8 mouse cellular contexts compared by ENCODE assay signal in the genomic region with DNA sequence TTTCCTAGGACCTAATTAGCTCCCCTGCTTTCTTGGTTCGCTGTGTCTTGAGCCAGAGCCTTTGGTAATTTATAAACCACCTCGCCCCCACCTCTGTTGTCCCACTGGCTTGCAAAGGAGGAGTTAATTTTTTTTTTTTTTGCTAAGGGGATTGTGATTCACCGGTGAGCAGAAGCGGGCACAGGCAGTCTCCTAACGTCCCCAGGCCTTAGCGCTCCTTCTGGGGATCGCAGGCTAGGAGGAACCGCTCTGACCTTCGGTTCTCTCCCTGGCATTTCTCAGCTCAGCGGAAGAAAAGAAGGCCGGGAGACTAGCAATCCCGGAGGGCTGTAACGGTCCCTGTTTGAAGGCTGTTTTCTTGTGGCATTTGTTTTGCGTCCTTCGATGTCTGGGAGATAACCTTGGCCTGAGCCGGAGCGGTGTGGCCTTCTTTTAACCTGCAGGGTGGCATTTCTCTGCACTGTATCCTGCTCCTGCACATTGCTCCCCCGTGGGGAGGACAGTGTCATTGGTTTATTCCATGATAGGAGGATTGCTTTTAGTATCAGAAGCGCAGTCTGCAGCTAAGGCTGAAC. TPM values are rescaled to one million over a fixed set of nuclear protein-coding genes. Genes with fewer than 3 reads are reported as not detected.
DNase-seq lines count a peak whose midpoint lies in the region; ATAC-seq and TF ChIP-seq lines count a peak whose summit lies in the region.

No protein-coding gene starts in this region.

- peak overlapping the region; percentile 86 for H3K4me3 ChIP-seq in testis, adult 2 months (ENCODE audit: control insufficient read depth, low read depth, low read length)
- peak overlapping the region; percentile 85 for H3K4me3 ChIP-seq in heart, adult 2 months
- peak overlapping the region; percentile 59 for H3K4me3 ChIP-seq in limb, embryonic 15.5 days
- peak overlapping the region; percentile 76 for H3K4me3 ChIP-seq in olfactory bulb, adult 2 months (ENCODE audit: insufficient read depth, low read depth, low read length)

- intact Hi-C loops in heart, adult 2 months (cut with DNase I), result loop anchor here (2.0 kb wide), 1 partner anchor 31 kb away; the partner anchor contains the start of gene Ect2

- no peak for TF ChIP-seq EP300 in heart, adult 2 months (IDR thresholded peaks at IDR 0.05; ENCODE audit: insufficient read depth, low read depth, low read length)

- TF ChIP-seq CTCF in testis, adult 2 months (IDR thresholded peaks at IDR 0.05; ENCODE audit: control insufficient read depth, insufficient read depth, insufficient replicate concordance, low read depth, low read length), result no peak
- peak; percentile 15; the same call in 1 of the 2 replicates for TF ChIP-seq CTCF in heart, adult 2 months (IDR thresholded peaks at IDR 0.05)
- peak; percentile 22; the same call in 1 of the 2 replicates for TF ChIP-seq CTCF in olfactory bulb, adult 2 months (IDR thresholded peaks at IDR 0.05; ENCODE audit: insufficient read depth, low read depth, low read length)

- peak overlapping the region; percentile 95 for H3K4me2 ChIP-seq in limb, embryonic 15.5 days

- TF ChIP-seq POLR2A in testis, adult 2 months (IDR thresholded peaks at IDR 0.05; ENCODE audit: control insufficient read depth, low read depth, low read length), result no peak
- TF ChIP-seq POLR2A in heart, adult 2 months (IDR thresholded peaks at IDR 0.05; ENCODE audit: insufficient read depth, low read depth, low read length), result 0 out of 2 replicates have a peak, but pooled peaks have one; percentile 32
- no peak for TF ChIP-seq POLR2A in olfactory bulb, adult 2 months (IDR thresholded peaks at IDR 0.05; ENCODE audit: insufficient read depth, low read depth, low read length)

- H3K27me3 ChIP-seq in testis, adult 2 months (ENCODE audit: control insufficient read depth, insufficient read depth, low read length), result no peaks in the 10 kb centered on the region
- H3K27me3 ChIP-seq in heart, adult 2 months (ENCODE audit: control insufficient read depth, insufficient read depth, low read length), result no peaks in the 10 kb centered on the region
- no peaks in the 10 kb centered on the region for H3K27me3 ChIP-seq in limb, embryonic 15.5 days

- no peak for DNase-seq in testis, postnatal 10 days (ENCODE audit: low spot score)
- peak; percentile 59 to 60 for DNase-seq in cerebellum, postnatal 10 days
- DNase-seq in heart, adult 2 months, result peak; percentile 51 to 52
- DNase-seq in kidney, adult 8-10 months, result peak; percentile 77 to 80
- DNase-seq in gastrocnemius, postnatal 25 days, result no peak

- H3K27ac ChIP-seq in testis, adult 2 months (ENCODE audit: control insufficient read depth, insufficient read depth, low read depth, low read length), result no peak overlapping the region
- H3K27ac ChIP-seq in heart, adult 2 months, result peak overlapping the region; percentile 87
- H3K27ac ChIP-seq in limb, embryonic 15.5 days, result no peak overlapping the region
- peak overlapping the region; percentile 85 for H3K27ac ChIP-seq in olfactory bulb, adult 2 months (ENCODE audit: insufficient read depth, low read depth, low read length)

- H3K9me3 ChIP-seq in limb, embryonic 15.5 days, result no peaks in the 10 kb centered on the region

- ATAC-seq in limb, embryonic 15.5 days (ENCODE audit: insufficient number of reproducible peaks, low FRiP score, low TSS enrichment, low read depth), result no peak

- no peaks in the 10 kb centered on the region for H3K79me2 ChIP-seq in heart, adult 2 months (replicated peaks; ENCODE audit: control insufficient read depth, insufficient read depth, low read length)

- WGBS in heart, adult 2 months, result 19% methylated on average over 19 of the region's 19 CpGs
- WGBS in limb, embryonic 15.5 days, result 15% methylated on average over 19 of the region's 19 CpGs
- WGBS in olfactory bulb, adult 2 months, result 7% methylated on average over 19 of the region's 19 CpGs

- peaks cover 7% of the 10 kb centered on the region; the same call in 1 of the 2 replicates for H3K4me1 ChIP-seq in testis, adult 2 months (ENCODE audit: control insufficient read depth, insufficient read depth, low read length)
- no peaks in the 10 kb centered on the region; the same call in 1 of the 2 replicates for H3K4me1 ChIP-seq in heart, adult 2 months (ENCODE audit: control insufficient read depth, insufficient read depth, low read length)
- peaks cover 8% of the 10 kb centered on the region; the same call in 1 of the 2 replicates for H3K4me1 ChIP-seq in limb, embryonic 15.5 days
- H3K4me1 ChIP-seq in olfactory bulb, adult 2 months (ENCODE audit: control insufficient read depth, insufficient read depth, low read length), result peaks cover 2% of the 10 kb centered on the region

- H3K9ac ChIP-seq in heart, adult 2 months (ENCODE audit: low read depth, low read length), result peak overlapping the region; percentile 90
- H3K9ac ChIP-seq in limb, embryonic 15.5 days, result no peak overlapping the region

- no peaks in the 10 kb centered on the region for H3K36me3 ChIP-seq in testis, adult 2 months (ENCODE audit: control insufficient read depth, insufficient read depth, low read length)
- no peaks in the 10 kb centered on the region for H3K36me3 ChIP-seq in heart, adult 2 months (ENCODE audit: control insufficient read depth, insufficient read depth, low read length)
- H3K36me3 ChIP-seq in limb, embryonic 15.5 days, result no peaks in the 10 kb centered on the region

RNA-seq across cellular contexts. Expression of gene Nceh1, which starts 0.9 kb away (rescaled TPM):
- polyA plus RNA-seq in testis, adult 2 months (2012; rRNA removed), result 1.3 and 2.4 TPM in 2 replicates
- 100 to 1,000 TPM; 201 to 233 TPM for total RNA-seq in heart, adult 2 months (2021)
- polyA plus RNA-seq in heart, adult 2 months (2012; rRNA removed), result 81.3 and 118 TPM in 2 replicates
- polyA plus RNA-seq in limb, embryonic 15.5 days (2015; fragmentation: Nextera tagmentation; extraction: Ambion mirVana), result 3.6 and 5.4 TPM in 2 replicates
- not detected in 2 replicates for polyA plus RNA-seq in olfactory bulb, adult 2 months (2012; ENCODE audit: insufficient read depth, insufficient read length, low replicate concordance, missing spikeins)
- total RNA-seq in gastrocnemius, postnatal 25 days (2021), result 10 to 100 TPM; 20.2 to 21.8 TPM

RNA-seq across cellular contexts. Expression of gene Ect2, which starts 30.0 kb away (rescaled TPM):
- 11.5 and 11.9 TPM in 2 replicates for polyA plus RNA-seq in testis, adult 2 months (2012; rRNA removed)
- total RNA-seq in heart, adult 2 months (2021), result under 1 TPM; 0.39 to 0.73 TPM
- polyA plus RNA-seq in heart, adult 2 months (2012; rRNA removed), result 0.12 and 0.29 TPM in 2 replicates
- polyA plus RNA-seq in limb, embryonic 15.5 days (2015; fragmentation: Nextera tagmentation; extraction: Ambion mirVana), result 33.9 and 34.8 TPM in 2 replicates
- not detected in 2 replicates for polyA plus RNA-seq in olfactory bulb, adult 2 months (2012; ENCODE audit: insufficient read depth, insufficient read length, low replicate concordance, missing spikeins)
- total RNA-seq in gastrocnemius, postnatal 25 days (2021), result under 1 TPM; 0.88 to 0.95 TPM

Comparison
In these comparisons a context has a peak if more than half of its experiments do, and no peak if none do; other contexts are left out.
1. H3K27ac ChIP-seq: peak in heart, adult 2 months (single experiment) and olfactory bulb, adult 2 months (single experiment); none in testis, adult 2 months (single experiment) and limb, embryonic 15.5 days (single experiment).
2. DNase-seq: peak in cerebellum, postnatal 10 days (2 of 2), heart, adult 2 months (2 of 2) and kidney, adult 8-10 months (2 of 2); none in testis, postnatal 10 days (single experiment) and gastrocnemius, postnatal 25 days (single experiment).
3. Peak in every context shown above with its lines, with median percentiles within 50 percentile points of each other: H3K4me3 ChIP-seq.